Mouse (Mus musculus): ENCODE data around the gene Arl15.
A peak's percentile ranks its signal among the peaks of the same experiment; 100 is the strongest.

Gene Arl15

DNA sequence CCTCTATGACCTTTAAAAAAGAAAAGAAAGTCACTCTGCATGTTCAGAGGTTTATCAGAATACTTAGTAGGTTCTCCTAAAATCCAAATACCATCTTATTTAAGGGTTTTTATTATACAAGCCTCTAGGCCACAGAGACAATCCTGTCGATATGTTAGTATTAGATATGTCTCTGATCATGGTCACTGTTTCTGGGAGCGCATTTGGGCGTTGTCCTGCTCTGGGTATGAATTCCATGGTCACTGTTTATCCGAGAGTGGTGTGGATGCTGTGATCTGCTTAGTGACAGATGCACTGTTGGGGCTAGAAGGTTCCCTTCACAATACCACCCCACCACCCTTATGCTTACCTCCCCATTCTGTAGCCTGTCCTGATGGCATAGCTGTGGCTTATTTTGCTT lies 320.8 kb downstream of the Arl15 start:
- no peak for DNase-seq

DNA sequence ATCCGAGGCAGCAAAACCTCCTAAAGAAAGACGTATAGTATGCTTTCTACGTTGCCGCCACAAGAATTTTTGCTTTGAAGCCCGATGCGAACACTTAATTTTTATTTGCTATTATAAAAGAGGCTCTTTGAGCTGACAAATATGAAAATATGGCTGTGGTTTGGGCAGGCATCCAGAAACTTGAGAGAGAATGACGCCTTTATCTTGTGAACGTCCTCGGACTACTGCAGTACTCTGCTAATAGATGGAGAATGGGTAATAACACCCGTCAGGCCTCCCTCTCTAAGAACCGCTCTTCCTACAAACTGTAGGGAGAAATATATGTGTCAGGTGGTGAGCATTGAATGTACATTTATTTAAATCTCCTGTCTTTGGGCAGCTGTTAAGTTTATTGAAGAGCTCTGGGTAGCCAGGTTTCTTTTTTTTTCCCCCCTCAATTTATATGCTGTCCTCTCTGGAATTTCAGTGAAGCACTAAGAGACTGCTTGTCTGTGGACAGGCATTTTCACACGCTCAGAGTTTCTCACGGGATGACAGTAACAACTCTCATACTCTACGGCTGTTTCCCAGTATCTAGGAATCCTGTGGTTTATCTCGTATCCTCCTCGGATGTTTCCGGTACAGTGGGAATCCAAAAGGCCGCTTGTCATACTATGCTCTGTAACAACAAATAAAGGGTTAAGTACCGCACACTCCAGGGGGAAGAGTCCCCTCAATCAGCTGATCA lies 324.0 kb downstream of the Arl15 start:
- DNase-seq = peak in 1 of 2 experiments; percentile 7

DNA sequence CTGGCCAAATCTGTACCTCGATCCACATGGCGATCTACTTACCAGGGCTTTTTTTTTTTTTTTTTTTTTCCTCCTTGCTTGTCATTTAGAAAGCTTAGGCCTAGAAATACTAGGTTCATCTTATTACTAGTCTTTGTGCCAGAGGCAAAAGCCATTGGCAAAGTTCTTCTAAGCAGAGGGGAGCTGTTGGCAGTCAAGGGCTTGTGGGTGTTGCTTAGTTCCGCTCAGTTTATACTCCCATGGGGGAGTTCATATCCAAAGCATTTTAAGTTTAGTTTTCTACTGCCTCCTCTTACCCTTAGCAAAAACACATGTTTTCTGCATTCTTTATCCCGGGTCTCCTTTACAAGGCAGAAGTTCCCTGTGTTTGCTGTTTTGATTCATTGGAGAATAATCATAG lies 325.5 kb downstream of the Arl15 start:
- no peak for DNase-seq

DNA sequence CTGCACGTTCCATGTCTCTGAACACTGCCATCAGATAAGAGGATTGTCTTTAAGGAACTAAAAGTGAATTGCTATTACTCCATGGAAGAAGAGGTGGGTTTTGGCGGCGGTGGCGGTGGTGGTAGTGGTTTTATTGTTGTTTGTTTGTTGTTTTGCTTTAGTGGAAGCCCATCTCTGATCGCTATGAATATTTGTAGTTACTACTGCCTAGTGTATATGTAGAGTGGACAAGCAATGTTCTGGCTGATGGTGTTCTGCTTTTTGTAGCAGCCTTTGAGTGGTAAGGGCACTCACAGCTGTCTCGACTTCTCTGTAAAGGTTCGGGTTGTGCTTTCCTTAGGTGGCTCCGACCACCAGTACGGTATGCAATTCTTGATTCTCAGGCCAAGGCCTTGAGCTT lies 327.3 kb downstream of the Arl15 start:
- no peak for DNase-seq

DNA sequence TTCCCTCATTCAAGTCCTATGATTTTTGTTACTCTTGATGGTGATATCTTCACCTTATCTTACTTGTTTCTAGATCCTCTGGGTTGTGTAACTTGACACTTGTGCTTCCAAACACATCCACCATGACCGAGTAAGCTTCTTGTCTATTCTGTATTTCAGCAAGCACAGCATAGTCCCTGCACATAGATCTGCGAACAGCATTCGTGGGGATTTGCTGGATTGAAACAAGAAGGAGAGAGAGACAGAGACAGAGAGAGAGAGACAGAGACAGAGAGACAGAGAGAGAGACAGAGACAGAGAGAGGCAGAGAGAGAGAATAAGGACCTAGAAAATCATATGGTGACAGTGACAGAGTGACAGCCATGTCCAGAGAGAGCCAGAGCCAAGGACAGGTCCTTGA lies 329.1 kb downstream of the Arl15 start:
- DNase-seq = no peak

DNA sequence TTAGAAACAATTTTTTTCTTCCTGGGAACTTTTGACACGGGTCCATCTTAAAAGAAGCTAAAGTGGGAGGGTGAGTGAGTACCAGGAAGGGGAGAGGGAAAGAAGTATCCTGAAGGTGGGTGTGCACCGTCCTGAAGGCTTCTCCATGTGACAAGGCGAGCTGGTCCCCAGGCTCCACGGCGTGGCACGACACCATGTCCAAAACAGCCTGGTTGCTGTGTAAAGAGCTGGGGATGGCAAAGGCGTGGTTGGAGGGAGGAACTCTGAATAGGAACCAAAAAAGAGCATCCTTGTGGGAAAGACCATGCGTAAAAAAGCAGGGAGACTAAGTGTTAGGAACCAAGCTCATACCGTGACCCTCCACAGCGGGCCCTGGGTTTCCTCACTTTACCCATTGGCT lies 330.1 kb downstream of the Arl15 start:
- no peak for DNase-seq

DNA sequence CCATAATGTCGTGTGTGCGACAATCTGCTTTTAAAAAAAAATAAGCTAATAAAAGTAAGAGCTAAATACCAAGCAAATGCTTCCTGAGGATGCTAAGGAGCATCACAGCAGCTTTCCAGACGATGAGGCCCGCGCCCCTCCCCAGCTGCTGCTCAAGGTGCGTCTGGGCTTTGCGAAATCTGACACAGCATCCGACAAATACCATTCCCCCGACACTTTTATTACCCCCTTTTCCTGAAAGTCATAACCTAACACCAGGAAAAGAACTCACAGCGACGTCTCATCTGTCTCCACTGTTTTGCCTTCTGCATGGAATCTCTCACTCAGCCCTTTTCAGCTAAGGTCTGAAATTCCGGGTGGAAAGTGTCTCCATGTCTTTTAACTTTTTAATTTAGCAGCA lies 330.7 kb downstream of the Arl15 start:
- DNase-seq = no peak

DNA sequence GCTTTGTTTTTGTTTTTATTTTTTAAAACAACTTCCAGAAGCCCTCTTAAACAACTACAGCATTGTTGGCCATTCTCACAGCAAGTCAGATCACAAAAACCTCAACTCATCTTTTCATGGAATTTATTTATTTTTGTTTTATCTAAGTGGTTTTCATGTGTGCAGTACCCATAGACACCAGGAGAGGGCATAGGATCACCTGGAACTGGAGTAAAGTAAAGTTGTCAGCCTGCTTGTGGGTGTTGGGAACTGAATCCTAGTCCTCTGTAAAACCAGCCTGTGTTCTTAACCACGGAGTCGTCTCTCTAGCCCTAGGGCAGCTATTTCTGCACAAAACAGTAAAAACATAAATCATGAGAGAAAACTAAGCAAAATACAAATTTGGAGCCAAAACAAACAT lies 334.1 kb downstream of the Arl15 start:
- no peak for DNase-seq

DNA sequence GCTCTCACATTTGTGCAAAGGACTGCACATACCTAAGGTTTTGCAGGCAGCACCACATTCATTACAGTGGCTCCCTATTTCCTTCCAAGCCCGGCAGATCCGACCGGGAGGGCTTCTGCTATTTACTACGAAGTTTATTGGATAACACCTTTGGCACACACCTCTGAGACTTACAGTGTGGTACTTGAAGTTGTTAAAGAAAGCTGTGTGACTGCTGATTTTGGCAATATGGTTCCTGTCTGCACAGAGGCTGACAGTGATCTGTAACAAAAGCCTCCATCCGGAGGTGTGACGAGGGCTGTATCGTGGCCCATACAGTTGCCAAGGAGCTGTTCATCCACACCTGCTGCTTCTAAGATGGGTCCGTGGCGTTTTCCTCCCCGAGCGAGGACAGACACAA lies 335.7 kb downstream of the Arl15 start:
- no peak for DNase-seq

DNA sequence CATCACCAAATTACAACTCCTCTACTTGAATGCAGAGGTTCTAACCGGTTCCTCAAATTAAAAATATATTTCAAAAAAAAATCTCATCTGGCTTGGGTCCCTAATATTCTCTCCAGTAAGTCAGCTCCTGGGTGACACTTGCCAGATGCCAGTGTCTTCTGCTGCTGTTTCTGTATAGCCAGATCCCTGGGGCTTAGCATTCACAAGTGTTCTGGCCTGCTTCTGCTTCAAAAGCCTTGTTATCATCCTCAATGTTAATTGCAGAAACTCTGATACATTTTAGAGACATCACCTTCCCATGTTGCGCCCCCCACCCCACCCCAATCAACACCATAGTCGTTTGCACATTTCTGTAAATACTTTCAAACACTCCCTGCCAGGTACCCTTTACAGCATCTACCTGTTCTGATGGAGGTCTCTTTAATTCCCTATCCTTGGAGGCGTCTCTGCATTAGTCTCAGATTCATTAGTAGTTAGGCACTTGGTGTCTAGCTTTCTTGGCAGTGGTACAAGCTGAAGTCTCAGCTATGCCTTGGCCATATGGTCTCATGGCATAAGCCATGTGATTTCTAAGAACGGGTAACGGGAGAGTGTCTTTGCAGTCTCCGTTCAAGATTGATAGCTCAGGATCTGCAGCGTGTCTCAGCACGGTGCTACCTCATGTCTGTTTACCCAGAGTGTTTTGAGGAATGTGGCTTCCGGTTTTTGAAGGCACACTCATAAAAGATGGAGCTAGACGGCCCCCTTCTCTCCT lies 336.4 kb downstream of the Arl15 start:
- DNase-seq = no peak

DNA sequence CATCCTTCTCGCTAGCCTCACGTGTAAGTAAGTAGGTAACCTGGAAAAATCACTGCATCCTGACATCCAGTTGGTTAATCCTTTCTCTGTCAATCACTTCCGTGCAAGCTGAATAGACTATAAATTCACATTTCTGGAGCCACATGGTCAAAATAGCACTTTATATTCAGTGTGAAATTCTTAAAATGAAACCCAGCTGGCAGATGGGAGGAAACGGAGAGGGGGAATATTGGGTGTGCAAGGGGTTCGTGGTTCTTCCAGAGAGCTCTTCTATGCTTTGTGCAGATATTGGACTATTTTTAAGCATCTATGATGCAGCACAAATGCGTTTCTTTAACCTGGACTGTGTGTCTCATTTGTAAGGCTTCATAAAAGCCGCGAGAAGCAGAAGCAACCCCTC lies 344.6 kb downstream of the Arl15 start:
- no peak for DNase-seq

DNA sequence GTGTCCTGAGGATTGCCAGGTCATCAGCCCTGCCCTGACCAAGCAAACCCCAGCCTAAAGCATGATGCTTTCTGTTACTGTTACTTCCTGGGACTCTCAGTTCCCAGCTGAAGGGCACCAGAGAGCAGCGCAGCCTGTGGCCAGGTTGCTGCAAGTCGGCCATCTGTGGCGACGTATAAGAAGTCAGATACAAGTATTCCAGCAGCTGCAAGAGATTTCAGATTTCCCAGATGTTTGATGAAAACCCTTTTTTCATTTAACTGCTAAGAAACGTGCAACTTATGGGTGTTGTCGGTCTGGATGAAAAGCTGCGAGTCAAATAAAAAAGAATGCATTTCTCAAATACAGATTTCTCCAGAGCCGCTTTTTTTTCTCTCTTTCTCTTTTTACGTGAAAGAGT lies 345.3 kb downstream of the Arl15 start:
- no peak for DNase-seq

DNA sequence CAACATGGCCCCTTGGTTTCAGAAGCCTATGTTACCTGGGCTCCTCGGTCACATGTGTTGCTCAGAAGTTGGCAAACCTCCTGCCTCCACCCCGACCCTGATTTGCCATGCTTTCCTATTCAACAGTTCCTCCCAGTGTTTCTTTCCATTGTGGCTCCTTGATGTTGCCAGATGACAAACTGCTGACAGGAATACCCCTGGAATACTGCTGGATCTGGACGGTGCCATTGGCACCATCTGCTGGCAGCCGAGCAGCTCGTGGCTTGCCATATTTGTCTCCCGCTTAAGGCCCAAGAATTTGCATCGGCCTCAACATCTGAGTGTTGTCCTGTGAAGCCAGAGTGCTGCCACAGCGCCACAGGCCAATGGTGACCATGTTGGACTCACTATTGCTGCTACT lies 348.5 kb downstream of the Arl15 start:
- DNase-seq = no peak

DNA sequence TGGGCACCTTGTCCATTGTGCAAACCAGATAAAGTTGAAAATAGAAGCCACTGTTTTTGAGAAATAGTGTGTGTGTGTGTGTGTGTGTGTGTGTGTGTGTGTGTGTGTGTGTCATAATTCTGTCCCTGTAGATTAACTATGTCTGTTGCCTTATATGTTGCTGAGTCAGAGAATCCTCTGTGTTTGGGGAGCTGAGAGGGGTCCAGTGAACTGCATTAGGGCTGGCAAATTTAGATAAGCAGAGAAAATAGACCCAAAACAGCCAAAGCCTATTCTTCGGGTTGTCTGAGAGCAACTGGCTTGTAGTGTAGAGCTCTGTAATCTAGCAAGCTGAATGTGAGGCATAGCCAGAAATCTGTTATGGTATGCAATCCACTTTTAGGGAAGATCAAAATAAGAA lies 348.9 kb downstream of the Arl15 start:
- DNase-seq = no peak

DNA sequence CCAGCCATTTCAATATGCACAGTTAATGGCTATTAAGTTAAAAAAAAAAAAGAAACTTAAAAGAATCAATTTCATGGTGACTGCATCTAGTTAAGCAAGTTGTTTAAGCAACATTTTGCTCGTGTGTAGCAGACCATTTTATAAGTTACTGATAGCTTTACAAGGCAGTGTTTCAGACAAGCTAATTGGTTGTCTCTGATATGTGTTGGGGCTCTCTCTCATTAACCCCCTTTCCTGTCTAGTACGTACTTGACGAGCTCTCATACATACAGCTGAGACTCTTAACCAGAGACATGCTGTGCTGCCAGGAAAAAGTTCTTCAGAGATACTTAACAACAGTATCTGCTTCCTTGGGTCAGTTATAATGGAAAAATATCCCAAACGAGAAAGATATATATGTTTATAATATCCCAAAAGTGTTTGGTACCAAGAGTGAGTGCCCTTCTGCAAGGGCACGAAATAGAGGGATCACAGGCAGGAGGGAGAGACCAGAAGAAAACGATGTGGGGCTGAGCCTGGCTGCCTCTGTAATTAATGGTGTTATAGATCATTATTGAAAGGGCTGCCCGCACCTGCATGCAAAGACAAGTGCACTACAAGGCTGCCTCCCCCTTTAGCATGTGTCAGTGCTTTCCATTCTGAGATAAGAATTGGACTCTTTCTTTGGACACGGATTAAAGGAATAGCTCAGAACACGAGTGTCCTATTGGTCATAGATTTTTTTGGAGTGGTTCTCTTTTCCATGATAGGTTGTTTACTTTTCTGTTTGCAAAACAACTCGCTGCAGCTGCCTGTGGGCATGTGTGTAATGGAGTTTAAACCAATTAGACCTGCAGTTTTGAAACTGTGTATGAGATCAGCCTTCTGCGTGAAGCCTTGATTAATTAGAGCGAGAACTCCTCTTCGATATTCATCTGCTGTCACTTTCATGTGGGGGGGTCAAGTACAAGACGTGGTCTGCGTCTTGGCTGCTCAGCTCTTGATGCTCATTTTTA lies 350.0 kb downstream of the Arl15 start:
- DNase-seq = no peak

DNA sequence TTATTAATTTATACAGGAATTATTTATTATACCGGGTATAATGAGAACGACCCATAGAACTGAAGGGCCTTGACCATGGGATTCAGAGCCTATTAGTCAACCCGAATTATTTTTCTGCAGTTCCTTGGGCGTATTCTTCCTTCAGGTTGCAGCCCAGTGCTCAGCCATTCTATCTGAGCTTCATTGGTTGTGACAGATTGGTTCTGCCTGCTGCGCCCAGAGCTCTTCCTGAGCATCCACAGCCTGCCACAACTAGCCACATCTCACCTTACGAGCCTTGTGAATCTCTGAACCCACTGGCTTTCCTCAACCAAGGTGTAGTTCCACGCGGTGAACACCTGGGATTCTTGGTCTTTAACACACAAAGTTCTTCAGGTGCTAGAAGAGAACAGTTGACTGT lies 350.9 kb downstream of the Arl15 start:
- no peak for DNase-seq

DNA sequence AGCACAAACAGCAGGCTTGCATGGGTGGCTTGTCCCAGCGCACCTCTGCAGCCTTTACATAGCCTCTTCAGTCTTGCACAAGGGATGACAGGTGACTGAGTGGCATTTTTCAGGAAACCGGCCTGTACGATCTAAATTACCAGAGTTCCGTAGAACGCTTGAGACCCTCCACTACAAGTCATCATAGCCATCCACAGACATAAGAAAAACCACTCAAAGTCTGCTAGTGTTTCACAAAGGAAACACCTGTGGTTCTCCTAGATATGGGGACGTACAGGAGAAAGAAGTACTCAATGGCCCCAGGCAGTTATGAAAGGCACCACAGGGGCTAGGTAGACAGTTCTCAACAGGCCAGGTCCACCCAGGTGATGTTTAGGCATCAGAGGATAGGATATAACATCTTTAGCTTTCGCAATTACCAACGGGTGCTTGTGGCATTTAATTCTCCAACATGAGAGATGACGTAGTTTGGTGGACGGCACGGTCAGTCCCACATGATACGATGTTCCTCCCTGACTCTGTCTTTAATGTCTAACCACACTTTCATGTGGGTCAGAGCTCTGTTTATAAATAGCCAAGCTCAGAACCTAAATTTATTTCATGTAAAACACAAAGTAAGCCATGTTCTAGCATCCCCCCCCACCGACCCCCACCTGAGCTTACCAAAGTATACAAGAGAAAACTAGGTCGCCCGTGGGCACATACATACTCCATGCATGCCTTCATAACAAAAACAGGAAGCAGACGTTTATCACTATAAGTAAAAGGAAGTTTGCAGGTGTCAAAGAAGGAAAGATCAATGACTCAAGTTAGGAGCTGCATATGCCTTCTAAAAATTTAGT lies 356.8 kb downstream of the Arl15 start:
- DNase-seq = no peak

DNA sequence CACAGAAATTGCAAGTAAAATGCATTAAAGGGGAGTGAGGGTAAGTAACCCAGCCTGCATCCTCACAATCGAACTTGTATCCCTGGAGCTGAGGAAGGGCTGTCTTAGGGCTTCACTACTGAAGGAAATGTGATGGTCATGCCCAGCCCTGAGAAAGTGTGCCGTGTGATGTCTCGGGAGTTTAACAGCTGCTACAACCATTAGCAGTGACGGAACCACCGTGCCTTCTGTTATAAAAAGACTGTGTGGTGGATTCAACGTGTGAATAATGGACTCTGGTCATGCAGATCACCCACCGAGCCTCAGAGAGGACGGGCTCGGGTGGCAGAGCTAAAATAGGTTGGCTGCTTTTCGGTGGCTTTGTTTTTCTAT lies 357.4 kb downstream of the Arl15 start:
- DNase-seq = no peak

DNA sequence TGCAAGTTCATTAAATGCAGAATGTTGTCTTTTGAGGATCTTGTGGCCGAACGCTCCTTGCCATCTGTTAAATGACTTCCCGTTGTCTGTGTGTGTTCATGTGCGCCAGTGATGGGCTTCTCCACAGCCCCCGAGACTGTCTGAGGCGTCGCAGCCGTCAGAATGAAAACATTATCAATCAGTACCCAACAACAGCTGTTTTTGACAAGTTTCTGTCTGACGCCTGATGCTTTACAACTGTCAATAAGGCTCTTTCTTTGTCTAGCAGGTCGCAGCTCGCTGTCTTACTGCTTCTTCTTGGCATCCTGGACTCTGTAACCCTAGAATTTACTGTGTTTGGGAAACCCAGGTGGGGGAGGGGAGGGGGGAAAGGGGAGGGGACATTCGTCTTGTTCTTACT lies 362.4 kb downstream of the Arl15 start:
- no peak for DNase-seq

DNA sequence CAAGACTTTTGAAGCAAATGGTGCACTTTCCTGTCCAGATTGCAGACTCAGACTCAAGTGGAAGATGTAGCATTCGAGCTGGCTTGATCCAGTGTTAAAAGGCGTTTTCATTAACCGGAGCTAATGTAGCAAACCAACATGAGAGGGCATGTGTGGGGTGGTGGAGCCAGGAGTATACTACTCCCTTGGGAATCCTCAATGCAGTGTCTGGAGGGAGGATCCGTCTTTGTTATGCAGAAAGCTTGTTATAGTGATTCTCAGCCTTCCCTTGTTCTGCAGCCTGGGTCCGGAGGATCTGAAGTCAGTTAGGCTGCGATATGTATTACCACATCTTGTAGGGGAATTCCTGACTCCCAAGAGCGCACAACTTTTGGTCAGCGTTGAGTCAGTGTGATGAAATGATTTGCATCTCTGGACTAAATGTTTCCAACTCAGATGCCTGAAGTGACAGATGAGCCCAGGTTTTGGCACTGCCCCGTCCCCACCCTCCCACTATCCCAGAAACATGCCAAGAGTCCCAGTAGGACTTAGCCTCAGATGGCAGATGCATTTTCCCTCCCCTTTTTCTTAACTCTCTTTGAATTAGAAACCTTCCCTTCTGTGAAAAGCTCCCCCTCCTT lies 363.9 kb downstream of the Arl15 start:
- DNase-seq = no peak

DNA sequence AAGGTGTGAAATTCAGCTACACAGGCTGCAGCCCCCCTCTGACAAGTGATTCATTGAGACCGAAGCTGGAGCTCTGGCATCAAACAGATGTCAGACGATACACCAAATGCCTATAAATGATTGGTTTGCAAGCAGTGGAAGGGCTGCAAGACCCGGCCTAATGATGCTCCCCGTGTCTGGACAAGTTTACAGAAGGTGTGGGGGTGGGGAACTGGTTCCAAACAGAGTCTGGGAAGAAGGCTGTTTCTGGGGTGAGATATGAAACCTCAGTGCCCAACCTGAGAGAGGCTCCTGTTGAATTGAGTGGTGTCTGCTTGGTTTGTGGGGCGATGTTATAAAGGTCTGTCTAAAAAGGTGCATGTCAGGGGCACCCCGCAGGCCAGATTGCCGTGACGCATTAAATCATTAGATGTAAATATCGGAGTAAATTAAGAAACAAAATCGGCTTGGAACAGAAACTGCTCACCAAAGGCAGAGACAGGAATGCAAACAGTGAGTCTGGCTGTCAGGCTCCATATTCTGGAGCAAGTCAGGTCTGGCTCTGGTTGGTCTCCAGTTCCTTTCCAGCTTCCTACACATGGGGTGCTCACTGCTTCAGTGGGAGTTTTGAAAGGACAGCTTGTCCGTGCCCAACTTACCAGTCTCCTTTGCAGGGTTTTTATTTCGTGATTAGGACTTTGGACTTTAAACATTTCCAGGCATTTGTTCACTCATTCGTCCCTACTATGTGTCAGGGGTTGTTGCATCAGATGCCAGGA lies 365.5 kb downstream of the Arl15 start:
- no peak for DNase-seq
